Mouse (Mus musculus): ENCODE results near the gene Tmem106a.
"Not testable (repeated sequence)": the region's sequence is repeated elsewhere in the genome, so short reads cannot be mapped to it uniquely, and the experiment has no call there.

Gene Tmem106a

GRCm38 (mm10) chr11:101599156-101599555 is 17.1 kb downstream of the Tmem106a start, which contains the start of gene Gm11634:
TSS of gene Gm11634 (minus strand) at chr11:101599256.
- no peak for DNase-seq (ENCODE audit: low spot score in 2 of 2)

GRCm38 (mm10) chr11:101602491-101602890 is 20.4 kb downstream of the Tmem106a start:
- peak in 1 of 2 experiments; percentile 53 for DNase-seq (ENCODE audit: low spot score in 2 of 2)

- no peak for DNase-seq (ENCODE audit: low spot score in 2 of 2)
These were observed 22.1 kb downstream of the Tmem106a start for GRCm38 (mm10) chr11:101604116-101604515.

- DNase-seq (ENCODE audit: low spot score in 2 of 2), result peak; percentile 65 to 76
These were observed 22.8 kb downstream of the Tmem106a start for GRCm38 (mm10) chr11:101604531-101605453.

GRCm38 (mm10) chr11:101607134-101607533 is 25.1 kb downstream of the Tmem106a start:
- not testable (repeated sequence) for DNase-seq (ENCODE audit: low spot score in 2 of 2)

- DNase-seq (ENCODE audit: low spot score in 2 of 2), result no peak
These were observed 28.4 kb downstream of the Tmem106a start for GRCm38 (mm10) chr11:101610445-101610844.

- DNase-seq (ENCODE audit: low spot score in 2 of 2), result no peak
These were observed 31.6 kb downstream of the Tmem106a start for GRCm38 (mm10) chr11:101613596-101613995.

- no peak for DNase-seq (ENCODE audit: low spot score in 2 of 2)
These were observed 32.1 kb downstream of the Tmem106a start for GRCm38 (mm10) chr11:101614116-101614515.

GRCm38 (mm10) chr11:101615380-101615779 is 33.3 kb downstream of the Tmem106a start:
- DNase-seq (ENCODE audit: low spot score in 2 of 2), result no peak

GRCm38 (mm10) chr11:101616104-101616503 is 34.1 kb downstream of the Tmem106a start:
- no peak for DNase-seq (ENCODE audit: low spot score in 2 of 2)

- DNase-seq (ENCODE audit: low spot score in 2 of 2), result no peak
These were observed 35.1 kb downstream of the Tmem106a start for GRCm38 (mm10) chr11:101616948-101617767.

- peak in 1 of 2 experiments; percentile 17 for DNase-seq (ENCODE audit: low spot score in 2 of 2)
These were observed 35.8 kb downstream of the Tmem106a start for GRCm38 (mm10) chr11:101617849-101618248.

GRCm38 (mm10) chr11:101618596-101618995 is 36.6 kb downstream of the Tmem106a start:
- no peak for DNase-seq (ENCODE audit: low spot score in 2 of 2)

- not testable (repeated sequence) for DNase-seq (ENCODE audit: low spot score in 2 of 2)
These were observed 38.1 kb downstream of the Tmem106a start for GRCm38 (mm10) chr11:101620022-101620655.

GRCm38 (mm10) chr11:101626649-101626994 is 44.6 kb downstream of the Tmem106a start:
- DNase-seq (ENCODE audit: low spot score in 2 of 2), result no peak

GRCm38 (mm10) chr11:101626995-101627856 is 45.2 kb downstream of the Tmem106a start, which contains the start of gene Rdm1:
TSS of gene Rdm1 (plus strand) at chr11:101627195.
- peak; percentile 71 to 76 for DNase-seq (ENCODE audit: low spot score in 2 of 2)

- peak; percentile 75 to 81 for DNase-seq (ENCODE audit: low spot score in 2 of 2)
These were observed 46.0 kb downstream of the Tmem106a start for GRCm38 (mm10) chr11:101627857-101628559.

- DNase-seq (ENCODE audit: low spot score in 2 of 2), result not testable (repeated sequence)
These were observed 46.8 kb downstream of the Tmem106a start for GRCm38 (mm10) chr11:101628733-101629417.

GRCm38 (mm10) chr11:101635660-101636059 is 53.6 kb downstream of the Tmem106a start:
- DNase-seq (ENCODE audit: low spot score in 2 of 2), result no peak

- DNase-seq (ENCODE audit: low spot score in 2 of 2), result no peak
These were observed 57.7 kb downstream of the Tmem106a start for GRCm38 (mm10) chr11:101639761-101640160.
